ENCODE assay signal across 23 mouse cellular contexts in genomic region chr9:99552068-99552467, GRCm38 (mm10). TPM values are rescaled to one million over a fixed set of nuclear protein-coding genes. Genes with fewer than 3 reads are reported as not detected.
DNase-seq lines count a peak whose midpoint lies in the region; ATAC-seq and TF ChIP-seq lines count a peak whose summit lies in the region.
"Had no signal": no experiment of that assay in that cellular context is flagged by ENCODE, and none has a peak within 500 bp of the region (broad histone marks: within the 10 kb centered on the region; RNA-seq: fewer than 3 reads in every experiment).

No protein-coding gene starts in this region.

- H3K36me3 ChIP-seq in MEL (ENCODE audit: control insufficient read depth in 1 of 2, insufficient read depth in 2 of 2, low read length in 2 of 2) = peaks cover 0 to 48% of the 10 kb centered on the region in 2 experiments; a peak in 2 of 4 replicates
- no peaks in the 10 kb centered on the region for H3K36me3 ChIP-seq in intestine, postnatal 0 days (ENCODE audit: control insufficient read depth, insufficient read depth)
- H3K36me3 ChIP-seq in stomach, embryonic 16.5 days (ENCODE audit: control insufficient read depth, insufficient read depth, low read length) = no peaks in the 10 kb centered on the region
- H3K36me3 ChIP-seq in forebrain, embryonic 16.5 days (ENCODE audit: control insufficient read depth, insufficient read depth) = no peaks in the 10 kb centered on the region
- H3K36me3 ChIP-seq: hindbrain, embryonic 12.5 days had no signal

- H3K9ac ChIP-seq in MEL (ENCODE audit: control insufficient read depth, low read depth, low read length, poor library complexity, severe bottlenecking) = no peak overlapping the region
- H3K9ac ChIP-seq in intestine, postnatal 0 days (ENCODE audit: low read depth, low read length) = no peak overlapping the region
- no peak overlapping the region for H3K9ac ChIP-seq in stomach, embryonic 16.5 days (ENCODE audit: low read length)
- no peak overlapping the region for H3K9ac ChIP-seq in forebrain, embryonic 16.5 days (replicated peaks; ENCODE audit: low read depth, low read length)
- H3K9ac ChIP-seq: forebrain, embryonic 13.5 days; forebrain, postnatal 0 days; hindbrain, embryonic 12.5 days had no signal

- WGBS in intestine, postnatal 0 days = 45% methylated on average over 2 of the region's 2 CpGs
- 71% methylated on average over 2 of the region's 2 CpGs for WGBS in stomach, embryonic 16.5 days
- 78% methylated on average over 2 of the region's 2 CpGs for WGBS in forebrain, embryonic 16.5 days

- peak; percentile 84 for ATAC-seq in intestine, postnatal 0 days
- ATAC-seq in stomach, embryonic 16.5 days (ENCODE audit: insufficient read depth, low FRiP score) = peak; percentile 50; the same call in 1 of the 2 replicates
- no peak for ATAC-seq in forebrain, embryonic 16.5 days
- ATAC-seq: CD4-positive, CD25-positive, alpha-beta regulatory T cell, adult 4 months; forebrain, embryonic 13.5 days; forebrain, postnatal 0 days; hindbrain, embryonic 16.5 days; Patski had no signal

- H3K79me2 ChIP-seq in MEL (ENCODE audit: control insufficient read depth, insufficient read depth, low read length, poor library complexity) = peaks cover 36% of the 10 kb centered on the region

- TF ChIP-seq EP300 in MEL (IDR thresholded peaks at IDR 0.05; ENCODE audit: low read depth in 1 of 2, low read length in 2 of 2) = no peak

- no peak for TF ChIP-seq CTCF in MEL (IDR thresholded peaks at IDR 0.05 in 2 of 3, conservative IDR thresholded peaks at IDR 0.05 in 1 of 3; ENCODE audit: control insufficient read depth in 1 of 3, insufficient read depth in 1 of 3, low read depth in 2 of 3, low read length in 3 of 3, poor library complexity in 1 of 3, severe bottlenecking in 1 of 3)
- no peak for TF ChIP-seq CTCF in intestine, postnatal 0 days (IDR thresholded peaks at IDR 0.05; ENCODE audit: low read depth)

- peaks cover 34 to 35% of the 10 kb centered on the region in 2 experiments for H3K4me1 ChIP-seq in MEL (ENCODE audit: control insufficient read depth in 1 of 2, insufficient read depth in 2 of 2, low read length in 2 of 2)
- no peaks in the 10 kb centered on the region for H3K4me1 ChIP-seq in intestine, postnatal 0 days (replicated peaks; ENCODE audit: control insufficient read depth, insufficient read depth, low read length)
- peaks cover 4% of the 10 kb centered on the region; the same call in 1 of the 2 replicates for H3K4me1 ChIP-seq in stomach, embryonic 16.5 days (ENCODE audit: control insufficient read depth, insufficient read depth, low read length)
- no peaks in the 10 kb centered on the region for H3K4me1 ChIP-seq in forebrain, embryonic 16.5 days (replicated peaks; ENCODE audit: control insufficient read depth, insufficient read depth, low read length)
- H3K4me1 ChIP-seq: forebrain, embryonic 10.5 days; forebrain, embryonic 13.5 days; hindbrain, embryonic 12.5 days had no signal

- H3K4me2 ChIP-seq in intestine, postnatal 0 days (replicated peaks; ENCODE audit: low read depth) = no peak overlapping the region
- H3K4me2 ChIP-seq in stomach, embryonic 16.5 days (ENCODE audit: low read depth, low read length) = no peak overlapping the region
- H3K4me2 ChIP-seq in forebrain, embryonic 16.5 days (ENCODE audit: low read length) = no peak overlapping the region
- H3K4me2 ChIP-seq: forebrain, embryonic 13.5 days; heart, embryonic 11.5 days; hindbrain, embryonic 12.5 days had no signal

- H3K27ac ChIP-seq in MEL (ENCODE audit: control insufficient read depth, low read depth, low read length) = no peak overlapping the region; the same call in 1 of the 2 replicates
- no peak overlapping the region for H3K27ac ChIP-seq in intestine, postnatal 0 days (ENCODE audit: low read depth, low read length)
- no peak overlapping the region for H3K27ac ChIP-seq in stomach, embryonic 16.5 days (ENCODE audit: low read length)
- no peak overlapping the region for H3K27ac ChIP-seq in forebrain, embryonic 16.5 days (ENCODE audit: low read length)
- H3K27ac ChIP-seq: forebrain, embryonic 10.5 days; forebrain, embryonic 13.5 days; gastrocnemius, adult 2 months; hindbrain, embryonic 12.5 days had no signal

- no peak for TF ChIP-seq RAD21 in MEL (IDR thresholded peaks at IDR 0.05; ENCODE audit: low read depth, low read length)

- H3K27me3 ChIP-seq in MEL (ENCODE audit: control insufficient read depth in 1 of 2, insufficient read depth in 2 of 2, low read length in 2 of 2) = no peaks in the 10 kb centered on the region
- H3K27me3 ChIP-seq in intestine, postnatal 0 days (replicated peaks; ENCODE audit: control insufficient read depth, insufficient read depth, low read length) = no peaks in the 10 kb centered on the region
- H3K27me3 ChIP-seq in stomach, embryonic 16.5 days (ENCODE audit: control insufficient read depth, insufficient read depth, low read length) = no peaks in the 10 kb centered on the region
- H3K27me3 ChIP-seq in forebrain, embryonic 16.5 days (replicated peaks; ENCODE audit: control insufficient read depth, insufficient read depth, low read length) = no peaks in the 10 kb centered on the region
- H3K27me3 ChIP-seq: forebrain, embryonic 13.5 days; hindbrain, embryonic 12.5 days; Patski had no signal

- H3K4me3 ChIP-seq in MEL (ENCODE audit: control insufficient read depth in 1 of 2, insufficient read depth in 1 of 2, low read depth in 2 of 2, low read length in 2 of 2) = no peak overlapping the region
- H3K4me3 ChIP-seq in intestine, postnatal 0 days (ENCODE audit: low read depth, low read length) = no peak overlapping the region
- no peak overlapping the region for H3K4me3 ChIP-seq in stomach, embryonic 16.5 days (replicated peaks; ENCODE audit: low read length)
- H3K4me3 ChIP-seq in forebrain, embryonic 16.5 days (replicated peaks; ENCODE audit: low read length) = no peak overlapping the region
- H3K4me3 ChIP-seq: forebrain, embryonic 10.5 days; forebrain, embryonic 13.5 days; gastrocnemius, adult 2 months; hindbrain, embryonic 12.5 days had no signal

- no peak for TF ChIP-seq POLR2A in MEL (IDR thresholded peaks at IDR 0.05; ENCODE audit: control insufficient read depth in 1 of 2, insufficient read depth in 1 of 2, low read depth in 1 of 2, low read length in 2 of 2, poor library complexity in 1 of 2)

- DNase-seq in MEL (ENCODE audit: low read depth, low spot score) (peak; percentile 46), ZHBTc4 (ENCODE audit: low read depth, low spot score) (peak; percentile 28)
- no peak for DNase-seq in adrenal gland, adult 8-10 months
- no peak for DNase-seq in right cerebral cortex, postnatal 4 days
- DNase-seq: adrenal gland, adult 2 months; adrenal gland, postnatal 25 days; cerebellum, adult 11-12 months; cerebellum, adult 8-10 months; cerebellum, postnatal 36 days; forebrain, postnatal 0 days; gastrocnemius, adult 2 months; gastrocnemius, postnatal 14 days; heart, adult 11 months had no signal

- H3K9me3 ChIP-seq in MEL (replicated peaks; ENCODE audit: insufficient read depth, low read length) = no peaks in the 10 kb centered on the region
- no peaks in the 10 kb centered on the region for H3K9me3 ChIP-seq in intestine, postnatal 0 days (ENCODE audit: control insufficient read depth)
- H3K9me3 ChIP-seq in stomach, embryonic 16.5 days (replicated peaks; ENCODE audit: control insufficient read depth, low read length) = no peaks in the 10 kb centered on the region
- no peaks in the 10 kb centered on the region for H3K9me3 ChIP-seq in forebrain, embryonic 16.5 days (ENCODE audit: control insufficient read depth, low read length)
- H3K9me3 ChIP-seq: forebrain, embryonic 10.5 days; forebrain, embryonic 13.5 days; hindbrain, embryonic 12.5 days had no signal

TF ChIP-seq in MEL, 35 proteins besides CTCF, POLR2A, EP300 and RAD21:
- TF ChIP-seq NRF1 (IDR thresholded peaks at IDR 0.05; ENCODE audit: insufficient read depth, low read depth, low read length, poor library complexity, severe bottlenecking) = no peak
- no peak for TF ChIP-seq TAL1 (IDR thresholded peaks at IDR 0.05; ENCODE audit: low read length)
- TF ChIP-seq NELFE (IDR thresholded peaks at IDR 0.05; ENCODE audit: low read depth, low read length) = no peak
- no peak for TF ChIP-seq TCF12 (IDR thresholded peaks at IDR 0.05; ENCODE audit: low read depth, low read length)
- TF ChIP-seq POLR2AphosphoS5 (IDR thresholded peaks at IDR 0.05; ENCODE audit: borderline replicate concordance, low read depth, low read length) = no peak
- TF ChIP-seq POLR2AphosphoS2 (IDR thresholded peaks at IDR 0.05; ENCODE audit: low read length) = no peak
- no peak for TF ChIP-seq HCFC1 (IDR thresholded peaks at IDR 0.05; ENCODE audit: low read depth, low read length)

RNA-seq across cellular contexts. Expression of gene Armc8, which starts 16.6 kb away (rescaled TPM):
- 11.6 and 11.9 TPM in 2 replicates for total RNA-seq in MEL (2012; rRNA removed)
- polyA plus RNA-seq in MEL (2012; ENCODE audit: insufficient read depth in 1 of 2, insufficient read length in 2 of 2, low read depth in 1 of 2, low replicate concordance in 2 of 2, missing spikeins in 1 of 2) = 10 to 100 TPM in 1 of 2 experiments, not detected in 1; 14.3 TPM
- polyA plus RNA-seq in intestine, postnatal 0 days (2015; fragmentation: Nextera tagmentation; extraction: Ambion mirVana) = 14.0 and 14.7 TPM in 2 replicates
- polyA plus RNA-seq in stomach, embryonic 16.5 days (2015; fragmentation: Nextera tagmentation; extraction: Ambion mirVana) = 23.4 and 24.2 TPM in 2 replicates
- 10 to 100 TPM; 31.3 to 35.5 (median 32.3) TPM for total RNA-seq in adrenal gland, adult 8-10 months (2022)
- polyA plus RNA-seq in forebrain, embryonic 16.5 days (2015; fragmentation: Nextera tagmentation; extraction: Ambion mirVana) = 65.7 and 69.2 TPM in 2 replicates

RNA-seq across cellular contexts. Expression of gene Dbr1, which starts 23.5 kb away (rescaled TPM):
- 49.7 and 51.6 TPM in 2 replicates for total RNA-seq in MEL (2012; rRNA removed)
- polyA plus RNA-seq in MEL (2012; ENCODE audit: insufficient read depth in 1 of 2, insufficient read length in 2 of 2, low read depth in 1 of 2, low replicate concordance in 2 of 2, missing spikeins in 1 of 2) = 10 to 100 TPM in 1 of 2 experiments, not detected in 1; 53.7 TPM
- 11.6 and 12.7 TPM in 2 replicates for polyA plus RNA-seq in intestine, postnatal 0 days (2015; fragmentation: Nextera tagmentation; extraction: Ambion mirVana)
- 27.3 and 28.6 TPM in 2 replicates for polyA plus RNA-seq in stomach, embryonic 16.5 days (2015; fragmentation: Nextera tagmentation; extraction: Ambion mirVana)
- 10 to 100 TPM; 13.4 to 17.3 (median 16.5) TPM for total RNA-seq in adrenal gland, adult 8-10 months (2022)
- 28.1 and 32.1 TPM in 2 replicates for polyA plus RNA-seq in forebrain, embryonic 16.5 days (2015; fragmentation: Nextera tagmentation; extraction: Ambion mirVana)

Comparison
In these comparisons a context has a peak if more than half of its experiments do, and no peak if none do; other contexts are left out.
1. DNase-seq: peak in MEL (single experiment) and ZHBTc4 (single experiment); none in adrenal gland, adult 8-10 months (single experiment) and right cerebral cortex, postnatal 4 days (single experiment).